Mouse (Mus musculus): ENCODE measurements around the gene Smurf1. TPM values are rescaled to one million over a fixed set of nuclear protein-coding genes. Genes with fewer than 3 reads are reported as not detected.

The Smurf1 gene
- polyA plus RNA-seq, 1 experiment from 2014 or later, result 29.7 TPM

GRCm38 (mm10) chr5:144984839-144985238 is 19.2 kb upstream of the Smurf1 start:
- no peaks in the 10 kb centered on the region for H3K4me1 ChIP-seq
- WGBS, result 92% methylated on average over 5 of the region's 5 CpGs
- H3K27me3 ChIP-seq, result no peaks in the 10 kb centered on the region
- H3K9ac ChIP-seq (replicated peaks), result no peak overlapping the region
- H3K36me3 ChIP-seq, result no peaks in the 10 kb centered on the region
- H3K4me3 ChIP-seq, result no peak overlapping the region
- no peak overlapping the region for H3K27ac ChIP-seq (replicated peaks)
- ATAC-seq (replicated peaks), result no peak
- no peaks in the 10 kb centered on the region for H3K9me3 ChIP-seq
- H3K4me2 ChIP-seq (replicated peaks), result no peak overlapping the region

GRCm38 (mm10) chr5:144983227-144983626 is 17.6 kb upstream of the Smurf1 start:
- H3K27me3 ChIP-seq, result no peaks in the 10 kb centered on the region
- 96% methylated on average over 3 of the region's 3 CpGs for WGBS
- H3K9me3 ChIP-seq, result no peaks in the 10 kb centered on the region
- no peak for ATAC-seq (replicated peaks)
- H3K4me3 ChIP-seq, result no peak overlapping the region
- H3K36me3 ChIP-seq, result no peaks in the 10 kb centered on the region
- H3K27ac ChIP-seq (replicated peaks), result no peak overlapping the region
- no peaks in the 10 kb centered on the region for H3K4me1 ChIP-seq
- no peak overlapping the region for H3K4me2 ChIP-seq (replicated peaks)
- no peak overlapping the region for H3K9ac ChIP-seq (replicated peaks)

GRCm38 (mm10) chr5:144979110-144979509 is 13.5 kb upstream of the Smurf1 start:
- Histone ChIP-seq H3K9me3 (no peaks in the 10 kb centered on the region), H3K9ac (replicated peaks) (no peak overlapping the region), H3K27me3 (no peaks in the 10 kb centered on the region), H3K36me3 (no peaks in the 10 kb centered on the region), H3K4me2 (replicated peaks) (no peak overlapping the region), H3K27ac (replicated peaks) (no peak overlapping the region), H3K4me3 (no peak overlapping the region), H3K4me1 (no peaks in the 10 kb centered on the region)
- 78% methylated on average over 6 of the region's 6 CpGs for WGBS
- no peak for ATAC-seq (replicated peaks)

- no peaks in the 10 kb centered on the region for H3K9me3 ChIP-seq
- no peaks in the 10 kb centered on the region for H3K27me3 ChIP-seq
- no peaks in the 10 kb centered on the region for H3K36me3 ChIP-seq
- H3K9ac ChIP-seq (replicated peaks), result no peak overlapping the region
- H3K4me1 ChIP-seq, result no peaks in the 10 kb centered on the region
- H3K27ac ChIP-seq (replicated peaks), result no peak overlapping the region
- no peak overlapping the region for H3K4me3 ChIP-seq
- WGBS, result 67% methylated on average over 10 of the region's 10 CpGs
- no peak for ATAC-seq (replicated peaks)
- no peak overlapping the region for H3K4me2 ChIP-seq (replicated peaks)
These were observed 13.0 kb upstream of the Smurf1 start for GRCm38 (mm10) chr5:144978533-144979107.

GRCm38 (mm10) chr5:144971266-144971665 is 5.6 kb upstream of the Smurf1 start:
- Histone ChIP-seq H3K9ac (replicated peaks) (no peak overlapping the region), H3K4me2 (replicated peaks) (no peak overlapping the region), H3K4me1 (peaks cover 6% of the 10 kb centered on the region), H3K4me3 (no peak overlapping the region), H3K9me3 (no peaks in the 10 kb centered on the region), H3K27ac (replicated peaks) (no peak overlapping the region), H3K27me3 (peaks cover 4% of the 10 kb centered on the region; the same call in 1 of the 2 replicates), H3K36me3 (no peaks in the 10 kb centered on the region)
- ATAC-seq (replicated peaks), result no peak
- 92% methylated on average over 3 of the region's 3 CpGs for WGBS

GRCm38 (mm10) chr5:144964872-144965638 is 592 bp downstream of the Smurf1 start:
- Histone ChIP-seq H3K27me3 (peaks cover 4% of the 10 kb centered on the region; the same call in 1 of the 2 replicates), H3K4me2 (replicated peaks) (peak overlapping the region; percentile 71), H3K4me1 (peaks cover 37% of the 10 kb centered on the region), H3K9me3 (no peaks in the 10 kb centered on the region), H3K9ac (replicated peaks) (peak overlapping the region; percentile 94), H3K36me3 (no peaks in the 10 kb centered on the region), H3K27ac (replicated peaks) (peak overlapping the region; percentile 88), H3K4me3 (peak overlapping the region; percentile 96)
- under 1% methylated on average over 14 of the region's 56 CpGs for WGBS
- ATAC-seq (replicated peaks), result peak; percentile 76

- peaks cover 37% of the 10 kb centered on the region for H3K4me1 ChIP-seq
- H3K4me3 ChIP-seq, result peak overlapping the region; percentile 96
- H3K27ac ChIP-seq (replicated peaks), result peak overlapping the region; percentile 88; the same call in 1 of the 2 replicates
- 24% methylated on average over 7 of the region's 8 CpGs for WGBS
- no peaks in the 10 kb centered on the region for H3K36me3 ChIP-seq
- ATAC-seq (replicated peaks), result peak; percentile 70
- no peak overlapping the region for H3K9ac ChIP-seq (replicated peaks)
- no peaks in the 10 kb centered on the region for H3K9me3 ChIP-seq
- peaks cover 4% of the 10 kb centered on the region; the same call in 1 of the 2 replicates for H3K27me3 ChIP-seq
- H3K4me2 ChIP-seq (replicated peaks), result peak overlapping the region; percentile 71
These were observed 1.2 kb downstream of the Smurf1 start for GRCm38 (mm10) chr5:144964465-144964864.

GRCm38 (mm10) chr5:144963817-144964261 is 1.8 kb downstream of the Smurf1 start:
- peak; percentile 17; the same call in 1 of the 2 replicates for ATAC-seq (replicated peaks)
- Histone ChIP-seq H3K9me3 (no peaks in the 10 kb centered on the region), H3K4me2 (replicated peaks) (peak overlapping the region; percentile 71), H3K9ac (replicated peaks) (no peak overlapping the region), H3K27me3 (peaks cover 4% of the 10 kb centered on the region; the same call in 1 of the 2 replicates), H3K36me3 (no peaks in the 10 kb centered on the region), H3K4me1 (peaks cover 37% of the 10 kb centered on the region), H3K27ac (replicated peaks) (peak overlapping the region; percentile 88), H3K4me3 (peak overlapping the region; percentile 96)
- 7% methylated on average over 13 of the region's 13 CpGs for WGBS

GRCm38 (mm10) chr5:144963401-144963800 is 2.2 kb downstream of the Smurf1 start:
- H3K4me3 ChIP-seq, result peak overlapping the region; percentile 96
- H3K27me3 ChIP-seq, result peaks cover 4% of the 10 kb centered on the region; the same call in 1 of the 2 replicates
- no peaks in the 10 kb centered on the region for H3K36me3 ChIP-seq
- peaks cover 39% of the 10 kb centered on the region for H3K4me1 ChIP-seq
- no peak for ATAC-seq (replicated peaks)
- H3K9me3 ChIP-seq, result no peaks in the 10 kb centered on the region
- whole genome bisulfite sequencing, result 35% methylated on average over 3 of the region's 3 CpGs
- H3K27ac ChIP-seq (replicated peaks), result peak overlapping the region; percentile 88
- no peak overlapping the region for H3K9ac ChIP-seq (replicated peaks)
- peak overlapping the region; percentile 71 for H3K4me2 ChIP-seq (replicated peaks)

- H3K36me3 ChIP-seq, result no peaks in the 10 kb centered on the region
- H3K27me3 ChIP-seq, result no peaks in the 10 kb centered on the region
- ATAC-seq (replicated peaks), result no peak
- no peak overlapping the region for H3K9ac ChIP-seq (replicated peaks)
- WGBS, result 88% methylated on average over 9 of the region's 9 CpGs
- no peaks in the 10 kb centered on the region for H3K9me3 ChIP-seq
- no peak overlapping the region for H3K27ac ChIP-seq (replicated peaks)
- H3K4me2 ChIP-seq (replicated peaks), result no peak overlapping the region
- no peak overlapping the region for H3K4me3 ChIP-seq
- peaks cover 28% of the 10 kb centered on the region for H3K4me1 ChIP-seq
These were observed 7.4 kb downstream of the Smurf1 start for GRCm38 (mm10) chr5:144958271-144958670.

- Histone ChIP-seq H3K9ac (replicated peaks) (no peak overlapping the region), H3K4me2 (replicated peaks) (no peak overlapping the region), H3K36me3 (no peaks in the 10 kb centered on the region), H3K4me3 (no peak overlapping the region), H3K27me3 (no peaks in the 10 kb centered on the region), H3K9me3 (no peaks in the 10 kb centered on the region), H3K27ac (replicated peaks) (no peak overlapping the region), H3K4me1 (peaks cover 19% of the 10 kb centered on the region; the same call in 1 of the 2 replicates)
- ATAC-seq (replicated peaks), result no peak
- WGBS, result 86% methylated on average over 7 of the region's 7 CpGs
These were observed 11.2 kb downstream of the Smurf1 start for GRCm38 (mm10) chr5:144954432-144954831.

- Histone ChIP-seq H3K9ac (replicated peaks) (no peak overlapping the region), H3K27ac (replicated peaks) (no peak overlapping the region), H3K4me3 (no peak overlapping the region), H3K36me3 (no peaks in the 10 kb centered on the region), H3K4me1 (peaks cover 23% of the 10 kb centered on the region), H3K27me3 (no peaks in the 10 kb centered on the region), H3K9me3 (no peaks in the 10 kb centered on the region), H3K4me2 (replicated peaks) (no peak overlapping the region)
- 75% methylated on average over 2 of the region's 2 CpGs for WGBS
- no peak for ATAC-seq (replicated peaks)
These were observed 13.1 kb downstream of the Smurf1 start for GRCm38 (mm10) chr5:144952592-144952991.

Measured in forebrain, embryonic 15.5 days (tissue).